In genomic region chr9:65641446-65642052, GRCm38 (mm10) we compare ENCODE assay signal across 14 mouse cellular contexts. TPM values are rescaled to one million over a fixed set of nuclear protein-coding genes. Genes with fewer than 3 reads are reported as not detected.
DNase-seq lines count a peak whose midpoint lies in the region; ATAC-seq and TF ChIP-seq lines count a peak whose summit lies in the region.
"Had no signal": no experiment of that assay in that cellular context is flagged by ENCODE, and none has a peak within 500 bp of the region (broad histone marks: within the 10 kb centered on the region; RNA-seq: fewer than 3 reads in every experiment).

No protein-coding gene starts in this region.

- peak overlapping the region; percentile 90 for H3K27ac ChIP-seq in heart, embryonic 13.5 days (replicated peaks)
- H3K27ac ChIP-seq in heart, adult 2 months = no peak overlapping the region; the same call in 1 of the 2 replicates
- H3K27ac ChIP-seq in midbrain, embryonic 10.5 days (replicated peaks) = peak overlapping the region; percentile 74
- H3K27ac ChIP-seq in midbrain, embryonic 14.5 days (replicated peaks; ENCODE audit: low read depth, low read length) = no peak overlapping the region
- H3K27ac ChIP-seq in limb, embryonic 14.5 days (replicated peaks; ENCODE audit: low read depth, low read length) = no peak overlapping the region
- H3K27ac ChIP-seq: limb, embryonic 15.5 days had no signal

- H3K4me1 ChIP-seq in heart, embryonic 13.5 days = peaks cover 82% of the 10 kb centered on the region
- peaks cover 21% of the 10 kb centered on the region for H3K4me1 ChIP-seq in heart, adult 2 months (ENCODE audit: control insufficient read depth, insufficient read depth, low read length)
- peaks cover 40% of the 10 kb centered on the region for H3K4me1 ChIP-seq in midbrain, embryonic 10.5 days
- no peaks in the 10 kb centered on the region for H3K4me1 ChIP-seq in midbrain, embryonic 14.5 days (ENCODE audit: control insufficient read depth, insufficient read depth, low read length)
- H3K4me1 ChIP-seq in limb, embryonic 14.5 days (ENCODE audit: control insufficient read depth, insufficient read depth, low read length) = peaks cover 18% of the 10 kb centered on the region

- no peak for TF ChIP-seq CTCF in heart, adult 2 months (IDR thresholded peaks at IDR 0.05)

- no peaks in the 10 kb centered on the region for H3K9me3 ChIP-seq in heart, embryonic 13.5 days
- H3K9me3 ChIP-seq in midbrain, embryonic 10.5 days (replicated peaks) = no peaks in the 10 kb centered on the region
- no peaks in the 10 kb centered on the region for H3K9me3 ChIP-seq in midbrain, embryonic 14.5 days (ENCODE audit: control insufficient read depth, low read length)
- no peaks in the 10 kb centered on the region for H3K9me3 ChIP-seq in limb, embryonic 14.5 days (ENCODE audit: control insufficient read depth, low read length)
- H3K9me3 ChIP-seq: limb, embryonic 15.5 days had no signal

- H3K79me2 ChIP-seq in heart, adult 2 months (replicated peaks; ENCODE audit: control insufficient read depth, insufficient read depth, low read length) = peaks cover 1% of the 10 kb centered on the region; the same call in 1 of the 2 replicates

- no peak for ATAC-seq in heart, embryonic 13.5 days (ENCODE audit: extremely low read depth, insufficient number of reproducible peaks, low FRiP score, low TSS enrichment)
- ATAC-seq in midbrain, embryonic 14.5 days (ENCODE audit: low FRiP score, low TSS enrichment) = no peak
- ATAC-seq in limb, embryonic 14.5 days (ENCODE audit: low FRiP score, low read depth) = no peak
- ATAC-seq: intestine, embryonic 16.5 days had no signal

- no peak for DNase-seq in heart, adult 2 months
- DNase-seq in midbrain, embryonic 10.5 days (ENCODE audit: low spot score) = no peak
- DNase-seq in midbrain, embryonic 14.5 days = no peak
- peak; percentile 29 for DNase-seq in embryo, embryonic 9.5 days (ENCODE audit: extremely low spot score)
- no peak for DNase-seq in limb, embryonic 14.5 days (ENCODE audit: low spot score)
- DNase-seq in layer of hippocampus, adult 9-10 months (ENCODE audit: low spot score) = no peak
- DNase-seq in thymus, postnatal 36 days = no peak
- DNase-seq: cerebellum, postnatal 25 days; gastrocnemius, postnatal 10 days; layer of hippocampus, adult 9-11 months; thymus, postnatal 4 days had no signal

- H3K36me3 ChIP-seq in heart, embryonic 13.5 days = peaks cover 8% of the 10 kb centered on the region
- H3K36me3 ChIP-seq in heart, adult 2 months (ENCODE audit: control insufficient read depth, insufficient read depth, low read length) = peaks cover 5% of the 10 kb centered on the region; the same call in 1 of the 2 replicates
- no peaks in the 10 kb centered on the region for H3K36me3 ChIP-seq in midbrain, embryonic 10.5 days
- H3K36me3 ChIP-seq in midbrain, embryonic 14.5 days (ENCODE audit: control insufficient read depth, insufficient read depth, low read length) = no peaks in the 10 kb centered on the region
- H3K36me3 ChIP-seq in limb, embryonic 14.5 days (ENCODE audit: control insufficient read depth, insufficient read depth, low read length) = no peaks in the 10 kb centered on the region
- H3K36me3 ChIP-seq: limb, embryonic 15.5 days had no signal

- H3K9ac ChIP-seq in heart, embryonic 13.5 days = peak overlapping the region; percentile 60
- no peak overlapping the region for H3K9ac ChIP-seq in heart, adult 2 months (ENCODE audit: low read depth, low read length)
- no peak overlapping the region for H3K9ac ChIP-seq in midbrain, embryonic 14.5 days (replicated peaks; ENCODE audit: low read length)
- no peak overlapping the region for H3K9ac ChIP-seq in limb, embryonic 14.5 days (ENCODE audit: low read depth, low read length, severe bottlenecking)
- H3K9ac ChIP-seq: limb, embryonic 15.5 days had no signal

- peak overlapping the region; percentile 45 for H3K4me2 ChIP-seq in heart, embryonic 13.5 days
- no peak overlapping the region for H3K4me2 ChIP-seq in midbrain, embryonic 14.5 days (ENCODE audit: low read length)
- H3K4me2 ChIP-seq in limb, embryonic 14.5 days (replicated peaks; ENCODE audit: low read depth, low read length, severe bottlenecking) = peak overlapping the region; percentile 15
- H3K4me2 ChIP-seq: limb, embryonic 15.5 days had no signal

- no peak for TF ChIP-seq POLR2A in heart, adult 2 months (IDR thresholded peaks at IDR 0.05; ENCODE audit: insufficient read depth, low read depth, low read length)
- no peak for TF ChIP-seq POLR2A in limb, embryonic 14.5 days (IDR thresholded peaks at IDR 0.05; ENCODE audit: borderline replicate concordance, extremely low read depth, insufficient read depth, insufficient read length)

- no peak overlapping the region for H3K4me3 ChIP-seq in heart, embryonic 13.5 days
- H3K4me3 ChIP-seq in heart, adult 2 months = no peak overlapping the region
- H3K4me3 ChIP-seq in midbrain, embryonic 10.5 days = peak overlapping the region; percentile 20
- no peak overlapping the region for H3K4me3 ChIP-seq in midbrain, embryonic 14.5 days (replicated peaks; ENCODE audit: low read depth, low read length)
- H3K4me3 ChIP-seq in limb, embryonic 14.5 days (replicated peaks; ENCODE audit: low read length) = no peak overlapping the region
- H3K4me3 ChIP-seq: limb, embryonic 15.5 days had no signal

- 11% methylated on average over 12 of the region's 12 CpGs for WGBS in heart, embryonic 13.5 days
- WGBS in heart, adult 2 months = 24% methylated on average over 12 of the region's 12 CpGs
- 5% methylated on average over 12 of the region's 12 CpGs for WGBS in midbrain, embryonic 10.5 days
- WGBS in midbrain, embryonic 14.5 days = 8% methylated on average over 12 of the region's 12 CpGs
- 20% methylated on average over 12 of the region's 12 CpGs for WGBS in limb, embryonic 14.5 days

- H3K27me3 ChIP-seq in heart, embryonic 13.5 days (replicated peaks) = no peaks in the 10 kb centered on the region
- no peaks in the 10 kb centered on the region for H3K27me3 ChIP-seq in heart, adult 2 months (ENCODE audit: control insufficient read depth, insufficient read depth, low read length)
- H3K27me3 ChIP-seq in midbrain, embryonic 10.5 days (ENCODE audit: low read depth, poor library complexity, severe bottlenecking) = peaks cover 11% of the 10 kb centered on the region; the same call in 1 of the 2 replicates
- no peaks in the 10 kb centered on the region for H3K27me3 ChIP-seq in midbrain, embryonic 14.5 days (ENCODE audit: control insufficient read depth, insufficient read depth, low read length)
- no peaks in the 10 kb centered on the region for H3K27me3 ChIP-seq in limb, embryonic 14.5 days (ENCODE audit: control insufficient read depth, insufficient read depth, low read length)
- H3K27me3 ChIP-seq: limb, embryonic 15.5 days had no signal

- TF ChIP-seq EP300 in heart, adult 2 months (IDR thresholded peaks at IDR 0.05; ENCODE audit: insufficient read depth, low read depth, low read length) = no peak

- intact Hi-C loops in heart, adult 2 months (cut with DNase I) = no loop called here

RNA-seq across cellular contexts. Expression of gene Rbpms2, which starts 12.1 kb away (rescaled TPM):
- 106 and 109 TPM in 2 replicates for polyA plus RNA-seq in heart, embryonic 13.5 days (2015; fragmentation: Nextera tagmentation; extraction: Ambion mirVana)
- total RNA-seq in heart, adult 2 months (2021) = 10 to 100 TPM; 29.4 to 32.5 TPM
- 102 and 105 TPM in 2 replicates for polyA plus RNA-seq in heart, adult 2 months (2012; rRNA removed)
- 33.2 and 39.4 TPM in 2 replicates for polyA plus RNA-seq in midbrain, embryonic 10.5 days (2016; fragmentation: Nextera tagmentation; extraction: Ambion mirVana)
- polyA plus RNA-seq in midbrain, embryonic 14.5 days (2014; fragmentation: Nextera tagmentation; extraction: Ambion mirVana) = 2.4 and 3.5 TPM in 2 replicates
- 19.3 and 31.9 TPM in 2 replicates for polyA plus RNA-seq in limb, embryonic 14.5 days (2012; rRNA removed)
- 10.3 and 13.8 TPM in 2 replicates for polyA plus RNA-seq in limb, embryonic 14.5 days (2014; fragmentation: Nextera tagmentation; extraction: Ambion mirVana)

RNA-seq across cellular contexts. Expression of gene Oaz2, which starts 26.3 kb away (rescaled TPM):
- polyA plus RNA-seq in heart, embryonic 13.5 days (2015; fragmentation: Nextera tagmentation; extraction: Ambion mirVana) = 249 and 267 TPM in 2 replicates
- total RNA-seq in heart, adult 2 months (2021) = 100 to 1,000 TPM; 202 to 218 TPM
- polyA plus RNA-seq in heart, adult 2 months (2012; rRNA removed) = 154 and 242 TPM in 2 replicates
- polyA plus RNA-seq in midbrain, embryonic 10.5 days (2016; fragmentation: Nextera tagmentation; extraction: Ambion mirVana) = 234 and 269 TPM in 2 replicates
- polyA plus RNA-seq in midbrain, embryonic 14.5 days (2014; fragmentation: Nextera tagmentation; extraction: Ambion mirVana) = 258 and 300 TPM in 2 replicates
- 199 and 250 TPM in 2 replicates for polyA plus RNA-seq in limb, embryonic 14.5 days (2012; rRNA removed)
- polyA plus RNA-seq in limb, embryonic 14.5 days (2014; fragmentation: Nextera tagmentation; extraction: Ambion mirVana) = 221 and 260 TPM in 2 replicates

RNA-seq across cellular contexts. Expression of gene Pif1, which starts 54.6 kb away (rescaled TPM):
- 10.3 and 11.8 TPM in 2 replicates for polyA plus RNA-seq in heart, embryonic 13.5 days (2015; fragmentation: Nextera tagmentation; extraction: Ambion mirVana)
- not detected for total RNA-seq in heart, adult 2 months (2021)
- polyA plus RNA-seq in heart, adult 2 months (2012; rRNA removed) = 0.18 and 0.23 TPM in 2 replicates
- 27.8 and 29.3 TPM in 2 replicates for polyA plus RNA-seq in midbrain, embryonic 10.5 days (2016; fragmentation: Nextera tagmentation; extraction: Ambion mirVana)
- polyA plus RNA-seq in midbrain, embryonic 14.5 days (2014; fragmentation: Nextera tagmentation; extraction: Ambion mirVana) = 1.5 and 2.6 TPM in 2 replicates
- 16.2 and 19.2 TPM in 2 replicates for polyA plus RNA-seq in limb, embryonic 14.5 days (2012; rRNA removed)
- 7.2 and 9.6 TPM in 2 replicates for polyA plus RNA-seq in limb, embryonic 14.5 days (2014; fragmentation: Nextera tagmentation; extraction: Ambion mirVana)

Comparison
In these comparisons a context has a peak if more than half of its experiments do, and no peak if none do; other contexts are left out.
1. H3K27ac ChIP-seq: peak in heart, embryonic 13.5 days (single experiment) and midbrain, embryonic 10.5 days (single experiment); none in heart, adult 2 months (single experiment), midbrain, embryonic 14.5 days (single experiment) and limb, embryonic 14.5 days (single experiment).